Mouse (Mus musculus) ZHBTc4 (cell line): Measurements from ENCODE around the gene Rnf114.

ENCODE experiments used
- DNase-seq: peaks from one replicate; pipeline ENCODE4 v3.0.0-alpha.2; 2011; ENCODE audit warnings: low read depth, low spot score

Gene Rnf114

GRCm38 (mm10) chr2:167564551-167565311 lies 72.3 kb downstream of the Rnf114 start:
- DNase-seq: no peak

DNA sequence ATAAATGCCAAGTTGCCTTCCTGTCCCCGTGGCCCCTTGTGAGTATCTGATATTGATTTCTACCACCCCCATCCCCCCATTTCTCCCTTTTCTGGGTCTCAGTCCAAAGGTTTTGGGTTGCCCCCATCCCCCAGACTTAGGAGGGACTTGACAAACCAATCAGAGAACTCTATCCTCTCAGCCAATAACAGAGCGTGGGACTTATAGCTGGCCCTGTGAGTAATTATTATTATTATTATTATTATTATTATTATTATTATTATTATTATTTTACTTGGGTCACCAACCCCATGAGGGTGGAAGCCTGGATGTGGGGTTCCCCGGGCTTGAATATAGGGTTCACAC lies 72.8 kb downstream of the Rnf114 start:
- DNase-seq: no peak

- peak; percentile 48 for DNase-seq
These were observed 73.2 kb downstream of the Rnf114 start for GRCm38 (mm10) chr2:167565682-167566081.
